Mouse (Mus musculus): ENCODE measurements around the gene Ccdc134. TPM values are rescaled to one million over a fixed set of nuclear protein-coding genes. Genes with fewer than 3 reads are reported as not detected.

Gene Ccdc134
- polyA plus RNA-seq, 1 experiment, result 23.1 TPM

GRCm38 (mm10) chr15:82167201-82168168 lies 39.8 kb downstream of the Ccdc134 start:
- no peak for DNase-seq (ENCODE audit: extremely low spot score in 1 of 2, low spot score in 1 of 2)

- no peak for DNase-seq (ENCODE audit: extremely low spot score in 1 of 2, low spot score in 1 of 2)
Measured at GRCm38 (mm10) chr15:82169671-82170070, 41.9 kb downstream of the Ccdc134 start.

- no peak for DNase-seq (ENCODE audit: extremely low spot score in 1 of 2, low spot score in 1 of 2)
Measured at GRCm38 (mm10) chr15:82170437-82171377, 43.0 kb downstream of the Ccdc134 start.

GRCm38 (mm10) chr15:82172648-82173047 lies 44.9 kb downstream of the Ccdc134 start:
- no peak for DNase-seq (ENCODE audit: extremely low spot score in 1 of 2, low spot score in 1 of 2)

- no peak for DNase-seq (ENCODE audit: extremely low spot score in 1 of 2, low spot score in 1 of 2)
Measured at GRCm38 (mm10) chr15:82175091-82175490, 47.4 kb downstream of the Ccdc134 start.

- DNase-seq (ENCODE audit: extremely low spot score in 1 of 2, low spot score in 1 of 2), result no peak
Measured at GRCm38 (mm10) chr15:82177743-82178290, 50.1 kb downstream of the Ccdc134 start.

GRCm38 (mm10) chr15:82181131-82181530 lies 53.4 kb downstream of the Ccdc134 start:
- DNase-seq (ENCODE audit: extremely low spot score in 1 of 2, low spot score in 1 of 2), result no peak

- no peak for DNase-seq (ENCODE audit: extremely low spot score in 1 of 2, low spot score in 1 of 2)
Measured at GRCm38 (mm10) chr15:82182311-82182710, 54.6 kb downstream of the Ccdc134 start.

GRCm38 (mm10) chr15:82183596-82183995 lies 55.9 kb downstream of the Ccdc134 start:
- DNase-seq (ENCODE audit: extremely low spot score in 1 of 2, low spot score in 1 of 2), result no peak

- no peak for DNase-seq (ENCODE audit: extremely low spot score in 1 of 2, low spot score in 1 of 2)
Measured at GRCm38 (mm10) chr15:82184183-82184582, 56.5 kb downstream of the Ccdc134 start.

- DNase-seq (ENCODE audit: extremely low spot score in 1 of 2, low spot score in 1 of 2), result no peak
Measured at GRCm38 (mm10) chr15:82184656-82185055, 56.9 kb downstream of the Ccdc134 start.

- DNase-seq (ENCODE audit: extremely low spot score in 1 of 2, low spot score in 1 of 2), result no peak
Measured at GRCm38 (mm10) chr15:82185062-82185783, 57.5 kb downstream of the Ccdc134 start.

GRCm38 (mm10) chr15:82186131-82186530 lies 58.4 kb downstream of the Ccdc134 start:
- no peak for DNase-seq (ENCODE audit: extremely low spot score in 1 of 2, low spot score in 1 of 2)

GRCm38 (mm10) chr15:82186931-82187330 lies 59.2 kb downstream of the Ccdc134 start:
- no peak for DNase-seq (ENCODE audit: extremely low spot score in 1 of 2, low spot score in 1 of 2)

GRCm38 (mm10) chr15:82187401-82187800 lies 59.7 kb downstream of the Ccdc134 start:
- no peak for DNase-seq (ENCODE audit: extremely low spot score in 1 of 2, low spot score in 1 of 2)

GRCm38 (mm10) chr15:82187924-82188323 lies 60.2 kb downstream of the Ccdc134 start:
- no peak for DNase-seq (ENCODE audit: extremely low spot score in 1 of 2, low spot score in 1 of 2)

GRCm38 (mm10) chr15:82188481-82189240 lies 60.9 kb downstream of the Ccdc134 start:
- peak in 1 of 2 experiments; percentile 51 for DNase-seq (ENCODE audit: extremely low spot score in 1 of 2, low spot score in 1 of 2)
